Mouse (Mus musculus): ENCODE measurements around the gene Smad3. TPM values are rescaled to one million over a fixed set of nuclear protein-coding genes. Genes with fewer than 3 reads are reported as not detected.

Smad3 gene
- total RNA-seq (2022), result 10 to 100 TPM; 44.2 to 62.0 (median 46.1) TPM

- DNase-seq (ENCODE audit: low spot score in 2 of 2), result peak; percentile 88 to 93
Observed at GRCm38 (mm10) chr9:63757865-63758440, at the start of gene Smad3. Smad3 (minus strand) TSS chr9:63757994.

- DNase-seq (ENCODE audit: low spot score in 2 of 2), result no peak
Observed at GRCm38 (mm10) chr9:63804847-63805246, 47.1 kb upstream of the Smad3 start.

GRCm38 (mm10) chr9:63803181-63803591 lies 45.4 kb upstream of the Smad3 start:
- DNase-seq (ENCODE audit: low spot score in 2 of 2), result no peak

GRCm38 (mm10) chr9:63802504-63802903 lies 44.7 kb upstream of the Smad3 start:
- DNase-seq (ENCODE audit: low spot score in 2 of 2), result no peak

- no peak for DNase-seq (ENCODE audit: low spot score in 2 of 2)
Observed at GRCm38 (mm10) chr9:63802080-63802479, 44.3 kb upstream of the Smad3 start.

DNA sequence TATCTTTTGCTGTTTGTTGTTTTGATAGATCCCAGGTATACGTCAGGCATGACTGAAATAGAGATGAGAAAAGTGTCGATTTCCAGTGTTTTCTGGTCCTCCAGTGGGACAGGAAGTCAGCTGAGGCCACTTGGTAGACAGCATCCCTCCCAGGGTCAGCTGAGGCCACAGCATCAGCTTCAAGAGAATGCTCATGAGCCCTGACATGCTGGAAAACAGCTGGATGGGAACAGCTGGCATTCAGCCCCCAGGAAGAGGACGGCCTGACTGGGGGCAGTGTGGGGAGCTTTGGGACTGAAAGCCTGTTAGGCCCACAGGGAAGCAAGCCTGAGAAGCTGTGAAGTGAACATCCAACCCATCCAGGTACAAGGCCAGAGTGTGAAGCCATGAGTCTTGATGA lies 38.6 kb upstream of the Smad3 start:
- DNase-seq (ENCODE audit: low spot score in 2 of 2), result no peak

DNA sequence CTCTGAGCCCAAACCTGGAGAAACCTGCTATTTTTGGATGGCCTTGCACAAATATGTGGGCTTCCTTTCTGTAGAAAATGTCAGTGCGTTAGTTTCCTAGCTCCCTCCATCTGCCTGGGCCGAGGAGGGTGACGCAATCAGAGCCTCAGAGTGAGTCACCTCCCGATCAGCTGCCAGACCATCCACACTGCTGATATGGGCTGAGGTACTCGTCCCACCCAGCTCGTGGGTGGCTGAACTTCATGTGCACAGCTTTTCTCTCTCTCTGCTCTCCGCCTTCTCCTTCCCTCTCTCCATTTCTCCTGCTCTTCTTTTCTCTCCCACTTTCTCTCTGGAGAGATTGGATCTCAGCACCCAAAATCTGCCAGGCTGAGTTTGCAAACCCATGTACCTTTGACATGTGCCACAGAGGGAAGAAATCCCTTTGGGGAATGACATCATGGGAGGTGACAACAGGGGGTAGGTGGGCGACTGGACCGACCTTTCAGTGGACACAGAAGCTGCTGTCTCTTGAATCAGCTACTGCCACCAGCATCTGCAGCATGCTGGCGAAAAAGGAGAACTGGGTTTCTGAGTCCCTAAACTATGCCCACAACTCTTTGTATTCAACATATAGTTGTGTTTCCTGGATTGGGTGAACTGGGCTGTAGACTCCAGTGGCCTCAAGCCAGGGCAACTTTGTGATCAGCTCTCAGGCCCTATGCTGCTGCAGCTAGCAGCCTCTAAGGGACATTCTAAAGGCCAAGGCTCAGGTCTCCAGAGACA lies 36.1 kb upstream of the Smad3 start:
- peak; percentile 46 to 55 for DNase-seq (ENCODE audit: low spot score in 2 of 2)

GRCm38 (mm10) chr9:63791716-63792115 lies 33.9 kb upstream of the Smad3 start:
- DNase-seq (ENCODE audit: low spot score in 2 of 2), result no peak

- DNase-seq (ENCODE audit: low spot score in 2 of 2), result peak in 1 of 2 experiments; percentile 21
Observed at GRCm38 (mm10) chr9:63791275-63791674, 33.5 kb upstream of the Smad3 start.

DNA sequence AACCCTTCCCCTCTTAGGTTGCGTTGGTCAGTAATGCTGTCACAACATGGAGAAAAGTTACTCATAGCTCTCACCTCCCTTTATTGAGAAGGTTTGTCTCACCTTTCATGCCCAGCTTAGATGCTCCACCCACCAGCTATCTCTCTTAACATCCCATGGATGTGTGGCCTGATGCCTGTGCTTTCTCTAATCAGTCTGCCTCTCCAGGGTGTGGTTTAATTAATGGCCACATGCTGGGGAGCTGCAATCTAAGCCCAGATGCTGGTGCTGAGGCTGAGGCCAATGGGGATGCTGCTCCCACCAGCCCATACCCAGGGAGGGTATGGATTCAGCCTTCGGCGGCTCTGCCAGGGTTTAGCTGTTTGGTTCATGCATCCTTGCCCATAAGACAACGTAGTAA lies 32.4 kb upstream of the Smad3 start:
- DNase-seq (ENCODE audit: low spot score in 2 of 2), result no peak

DNA sequence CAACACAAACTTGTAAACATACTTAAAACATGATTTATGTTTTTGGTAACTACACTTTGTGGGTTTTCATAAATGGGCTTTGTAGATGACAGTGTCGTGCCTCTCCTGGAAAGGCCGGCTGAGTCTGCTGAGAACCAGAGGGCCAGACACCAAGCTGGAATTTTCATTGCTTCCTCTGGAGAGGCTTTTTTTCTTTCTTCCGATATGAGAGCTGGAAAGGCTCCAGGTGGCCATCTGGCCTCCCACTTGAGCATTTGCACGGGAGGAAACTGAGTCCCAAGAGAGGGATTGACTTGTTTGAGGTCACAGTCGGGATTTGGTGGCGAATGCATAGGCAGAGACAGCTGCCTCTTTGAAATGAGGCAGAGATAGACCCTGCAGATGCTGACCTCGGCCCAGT lies 31.6 kb upstream of the Smad3 start:
- DNase-seq (ENCODE audit: low spot score in 2 of 2), result peak in 1 of 2 experiments; percentile 41

- no peak for DNase-seq (ENCODE audit: low spot score in 2 of 2)
Observed at GRCm38 (mm10) chr9:63787606-63788005, 29.8 kb upstream of the Smad3 start.

- no peak for DNase-seq (ENCODE audit: low spot score in 2 of 2)
Observed at GRCm38 (mm10) chr9:63787086-63787485, 29.3 kb upstream of the Smad3 start.

DNA sequence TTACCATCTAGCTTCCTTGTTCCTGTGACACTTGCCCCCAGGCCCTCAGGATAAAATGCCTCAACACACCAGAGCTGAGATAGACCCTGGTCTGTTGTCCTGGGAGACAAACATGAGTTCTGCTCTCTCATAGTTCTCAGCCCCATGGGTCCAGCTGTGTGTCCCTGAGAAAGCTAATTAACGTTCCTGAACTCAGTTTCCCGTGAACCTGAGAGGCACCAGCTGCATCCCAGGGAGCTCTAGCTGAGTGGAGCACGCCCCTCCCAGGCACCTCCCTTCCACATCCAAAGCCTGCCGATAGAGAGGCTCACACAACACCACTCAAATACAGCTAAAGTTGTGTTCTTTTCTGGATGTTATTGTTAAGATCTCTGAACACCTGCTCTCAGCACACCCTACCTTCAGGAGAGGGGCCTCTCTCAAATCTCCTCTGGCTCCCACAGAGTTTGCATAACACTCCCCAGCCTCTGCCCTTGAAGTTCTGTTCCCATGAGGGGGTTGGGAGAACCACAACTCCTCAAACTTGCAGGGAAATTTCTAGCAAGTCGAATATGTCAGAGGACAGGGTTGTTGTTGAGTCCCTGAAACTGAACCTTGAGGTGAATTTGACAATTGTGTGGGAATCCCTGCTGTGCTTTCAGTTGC lies 28.4 kb upstream of the Smad3 start:
- no peak for DNase-seq (ENCODE audit: low spot score in 2 of 2)

DNA sequence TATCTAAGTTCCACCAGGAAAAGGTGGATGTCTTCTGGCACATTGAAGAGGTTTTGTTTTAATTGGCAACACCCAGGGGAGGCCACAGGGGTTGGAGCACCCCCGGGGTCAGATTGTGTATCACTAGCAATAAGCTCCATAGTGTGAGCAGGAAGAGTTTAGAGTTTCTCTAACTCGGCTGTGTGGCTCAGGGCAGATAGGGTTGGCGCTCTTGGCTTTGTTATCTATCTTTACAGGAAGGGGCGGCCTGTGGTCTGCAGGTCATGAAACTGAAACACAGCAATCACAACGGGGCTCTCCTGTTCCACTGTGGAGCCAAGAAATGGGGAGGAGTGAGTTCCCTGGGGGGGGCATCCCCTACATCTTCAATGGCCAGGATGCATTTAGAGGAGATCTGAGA lies 27.7 kb upstream of the Smad3 start:
- no peak for DNase-seq (ENCODE audit: low spot score in 2 of 2)

GRCm38 (mm10) chr9:63784597-63784996 lies 26.8 kb upstream of the Smad3 start:
- no peak for DNase-seq (ENCODE audit: low spot score in 2 of 2)

DNA sequence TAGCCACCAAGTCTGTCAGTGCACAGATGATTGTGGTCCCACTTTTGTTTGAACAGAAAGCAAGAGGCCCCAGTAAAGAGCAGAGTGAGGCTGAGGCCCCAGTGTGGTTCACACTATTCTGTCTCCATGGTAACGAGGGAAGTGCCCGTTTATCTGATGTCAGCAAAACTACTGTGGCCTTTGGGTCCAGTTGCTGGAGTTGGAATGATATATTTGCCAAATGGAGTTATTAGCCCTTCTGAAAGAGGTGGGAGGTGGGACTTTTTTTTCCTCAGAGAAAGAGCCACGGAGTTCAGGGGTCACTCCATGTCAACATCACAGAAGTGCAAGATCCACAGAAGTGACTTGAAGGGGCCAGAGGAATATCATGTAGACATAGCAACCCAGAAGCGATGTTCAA lies 24.9 kb upstream of the Smad3 start:
- DNase-seq (ENCODE audit: low spot score in 2 of 2), result no peak

- no peak for DNase-seq (ENCODE audit: low spot score in 2 of 2)
Observed at GRCm38 (mm10) chr9:63781714-63782464, 24.1 kb upstream of the Smad3 start.

DNA sequence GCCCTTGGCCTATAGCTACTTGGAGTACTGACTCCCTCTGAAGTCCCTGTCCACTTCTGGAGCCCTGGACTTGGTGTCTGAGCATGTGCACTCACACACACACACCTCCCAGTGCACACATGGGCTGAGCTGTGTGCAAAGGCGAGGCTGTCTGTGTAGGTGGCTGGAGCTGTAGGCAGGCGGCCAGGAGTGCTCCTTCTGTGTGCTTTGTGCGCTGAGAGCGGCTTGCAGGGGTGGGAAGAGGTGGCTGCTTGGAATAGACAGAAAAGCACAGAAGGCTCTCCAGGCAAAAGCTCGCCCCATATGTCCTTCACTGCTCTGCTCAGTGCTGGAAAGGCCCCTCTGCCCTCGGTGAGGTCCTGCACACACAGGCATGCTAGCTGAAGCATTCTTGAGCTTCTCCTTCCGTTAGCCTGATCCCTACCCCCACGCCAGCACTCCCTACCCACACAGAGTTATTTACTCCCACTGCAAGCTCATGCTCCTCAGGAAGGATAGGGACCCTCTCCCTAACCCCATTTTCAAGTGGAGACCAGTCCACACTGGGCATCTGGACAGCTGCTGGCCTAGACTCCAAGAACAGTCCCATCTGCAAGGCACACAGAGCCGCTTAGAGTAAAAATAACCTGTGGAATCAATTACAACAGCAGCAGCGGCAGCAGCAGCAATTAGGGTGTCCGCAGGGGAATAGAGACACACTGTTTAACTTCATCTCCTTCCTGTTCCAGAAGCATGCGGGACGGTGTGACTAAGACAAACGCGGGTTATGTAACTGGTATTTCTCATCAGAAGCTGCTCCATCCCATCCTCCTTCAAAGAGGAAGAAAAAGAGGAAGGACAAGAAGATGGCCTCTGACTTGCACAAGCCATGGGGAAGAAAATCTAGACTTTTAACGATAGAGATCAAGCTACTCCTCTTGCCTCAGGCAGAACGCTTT lies 22.4 kb upstream of the Smad3 start:
- peak; percentile 32 to 35 for DNase-seq (ENCODE audit: low spot score in 2 of 2)

- DNase-seq (ENCODE audit: low spot score in 2 of 2), result no peak
Observed at GRCm38 (mm10) chr9:63776735-63777134, 18.9 kb upstream of the Smad3 start.
